Mouse (Mus musculus): Measurements from ENCODE around the gene Mtus2. TPM values are rescaled to one million over a fixed set of nuclear protein-coding genes. Genes with fewer than 3 reads are reported as not detected.

Mtus2 gene
- polyA plus RNA-seq, 1 experiment: 5.3 TPM

DNA sequence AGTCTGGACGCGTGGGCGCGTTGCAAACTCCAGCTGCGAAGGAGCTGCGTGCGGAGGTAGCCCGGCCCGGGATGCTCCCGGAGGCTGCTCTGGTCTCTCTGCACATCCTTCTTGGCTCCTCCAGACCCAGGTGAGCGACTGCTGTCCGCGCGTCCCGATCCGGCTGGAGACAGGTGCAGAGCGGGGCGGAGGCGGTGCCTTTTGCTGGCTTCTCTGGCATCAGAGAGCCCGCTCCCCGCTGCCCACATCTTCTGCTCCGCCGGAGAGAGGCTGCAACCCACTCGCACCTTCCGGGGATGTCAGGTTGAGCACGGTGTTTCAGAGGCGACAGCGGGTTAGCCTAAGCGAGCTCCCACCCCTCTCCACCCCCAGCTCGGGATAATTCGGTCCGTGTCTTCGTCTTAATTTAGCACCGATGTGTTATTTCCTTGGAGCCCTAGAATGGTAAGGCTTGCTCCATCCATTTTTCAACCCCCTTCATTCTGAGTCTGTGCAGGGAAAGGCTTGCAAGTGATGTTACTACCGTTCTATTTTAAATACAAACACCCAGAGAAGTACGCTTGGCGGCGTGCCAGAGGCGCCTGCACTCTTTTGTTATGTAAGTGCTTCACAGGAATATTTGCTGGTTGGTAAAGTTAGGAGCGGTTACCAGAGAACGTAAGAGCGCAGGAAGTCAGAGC lies 612 bp downstream of the Mtus2 start:
- peak; percentile 28 for DNase-seq (ENCODE audit: low spot score)

DNA sequence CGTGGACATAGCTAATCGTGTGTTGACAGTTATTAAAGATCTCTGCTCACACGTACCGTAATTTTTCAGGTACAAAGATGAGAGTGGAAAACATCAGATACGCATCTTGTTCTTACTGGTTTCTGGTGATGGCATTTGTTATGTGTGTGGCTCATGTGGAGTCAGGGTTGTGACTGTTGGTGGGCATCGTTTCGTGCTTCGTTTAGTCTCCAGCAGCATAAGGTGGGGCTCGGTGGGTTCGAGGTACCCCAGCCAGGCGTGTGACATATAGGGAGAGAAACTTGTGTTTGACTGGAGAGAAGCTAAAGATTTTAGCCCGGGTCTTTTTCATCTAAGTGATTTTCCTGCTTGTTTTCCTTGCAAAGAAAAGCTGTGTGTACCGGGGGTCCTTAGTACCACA lies 1.4 kb downstream of the Mtus2 start:
- DNase-seq (ENCODE audit: low spot score): no peak

DNA sequence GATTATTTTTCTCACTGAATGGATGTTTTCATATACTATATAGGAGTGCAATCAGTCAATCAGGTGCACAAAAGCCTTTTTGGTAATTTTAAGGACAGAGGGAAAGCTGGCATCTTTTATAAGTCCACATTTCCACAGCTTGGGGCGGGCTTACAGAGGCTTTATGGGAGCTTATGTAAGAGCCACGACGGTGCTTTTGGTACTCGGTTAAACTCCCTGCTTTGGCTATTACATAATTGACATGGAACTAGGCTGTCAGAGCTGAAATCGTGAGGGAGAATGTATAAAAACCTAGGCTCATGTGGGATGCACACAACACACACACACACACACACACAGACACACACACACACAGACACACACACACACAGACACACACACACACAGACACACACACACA lies 2.0 kb downstream of the Mtus2 start:
- no peak for DNase-seq (ENCODE audit: low spot score)

DNA sequence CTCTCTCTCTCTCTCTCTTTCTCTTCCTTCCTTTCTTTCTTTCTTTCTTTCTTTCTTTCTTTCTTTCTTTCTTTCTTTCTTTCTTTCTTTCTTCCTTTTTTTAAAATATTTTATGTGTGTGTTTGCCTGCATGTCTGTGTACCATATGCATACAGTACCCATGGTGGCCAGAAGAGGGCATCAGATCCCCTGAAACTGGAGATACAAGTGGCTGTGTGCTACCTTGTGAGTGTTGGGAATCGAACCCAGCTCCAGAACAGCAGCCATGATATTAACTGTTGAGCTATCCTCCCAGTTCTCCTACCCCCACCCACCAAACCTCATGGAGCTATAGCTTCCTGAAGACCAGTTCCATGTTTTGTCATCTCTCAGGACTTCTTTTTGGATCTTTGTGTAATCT lies 3.7 kb downstream of the Mtus2 start:
- DNase-seq (ENCODE audit: low spot score): no peak

DNA sequence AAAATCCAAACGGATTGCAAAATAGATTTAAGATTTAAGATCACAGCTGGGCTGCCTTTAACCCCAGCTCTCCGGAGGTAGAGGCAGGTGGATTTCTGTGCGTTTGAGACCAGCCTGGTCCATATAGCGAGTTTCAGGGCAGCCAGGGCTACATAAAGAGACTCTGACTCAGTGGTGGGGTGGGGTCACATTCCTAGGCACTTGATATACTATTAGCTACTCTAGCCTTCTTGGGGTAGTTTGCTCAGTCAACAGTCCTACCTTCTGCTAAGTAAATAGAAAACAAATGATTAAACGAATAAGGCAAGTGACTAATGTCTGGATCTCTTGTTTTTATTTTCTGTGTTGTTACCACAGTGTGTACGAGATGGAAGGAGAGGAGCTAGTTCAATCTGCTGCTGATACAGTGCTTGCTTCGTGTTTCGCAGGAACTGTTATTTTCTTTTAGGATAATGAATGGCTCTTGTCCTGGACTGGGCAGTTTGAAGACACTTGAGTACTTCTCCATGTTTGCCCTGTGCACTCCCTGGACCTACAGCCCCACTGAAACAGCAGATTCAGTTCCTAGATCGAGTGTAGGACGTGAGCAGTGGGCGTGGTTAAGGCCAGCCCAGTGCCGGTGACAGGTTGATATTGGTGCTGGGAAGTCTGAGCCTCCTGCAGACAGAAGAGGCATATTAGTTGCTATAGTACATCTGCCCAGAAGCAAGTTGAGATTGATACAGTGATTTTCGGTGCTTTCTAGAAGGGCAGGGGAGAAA lies 6.9 kb downstream of the Mtus2 start:
- DNase-seq (ENCODE audit: low spot score): no peak

DNA sequence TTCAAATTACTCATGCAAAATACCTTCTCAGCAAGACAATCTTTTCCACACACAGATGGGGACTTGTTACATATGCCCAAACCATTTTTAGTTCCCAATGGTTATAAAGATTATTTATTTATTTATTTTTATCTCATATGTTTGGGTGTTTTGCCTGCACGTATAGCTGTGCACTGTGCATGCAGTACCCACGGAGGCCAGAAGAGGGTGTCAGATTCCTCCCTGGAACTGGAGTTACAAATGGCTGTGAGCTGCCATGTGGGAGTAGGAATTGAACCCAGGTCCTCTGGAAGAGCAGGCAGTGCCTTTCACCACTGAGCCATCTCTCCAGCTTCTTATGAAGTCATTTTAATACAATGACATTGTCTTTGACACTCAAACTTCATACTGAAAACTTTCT lies 7.7 kb downstream of the Mtus2 start:
- DNase-seq (ENCODE audit: low spot score): no peak

DNA sequence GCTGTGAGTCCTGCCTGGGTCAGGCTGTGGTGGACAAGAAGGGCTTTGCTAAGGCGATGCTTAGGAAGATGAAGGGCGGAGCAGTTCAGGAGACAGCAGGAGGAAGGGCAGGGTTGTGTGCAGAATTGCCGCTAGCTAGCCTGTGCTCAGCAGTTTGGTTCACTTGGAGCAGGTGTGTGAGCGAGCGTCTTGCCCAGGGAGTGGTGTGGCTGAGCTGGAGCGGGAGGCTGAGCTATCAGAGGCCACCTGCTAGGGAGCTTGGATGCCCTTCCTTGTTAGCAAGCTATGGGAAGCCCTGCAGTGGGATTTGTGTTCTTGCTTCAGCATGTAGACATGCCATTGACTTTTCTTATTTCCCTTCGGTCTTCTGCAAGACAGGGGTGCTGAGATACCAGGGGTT lies 9.5 kb downstream of the Mtus2 start:
- no peak for DNase-seq (ENCODE audit: low spot score)

DNA sequence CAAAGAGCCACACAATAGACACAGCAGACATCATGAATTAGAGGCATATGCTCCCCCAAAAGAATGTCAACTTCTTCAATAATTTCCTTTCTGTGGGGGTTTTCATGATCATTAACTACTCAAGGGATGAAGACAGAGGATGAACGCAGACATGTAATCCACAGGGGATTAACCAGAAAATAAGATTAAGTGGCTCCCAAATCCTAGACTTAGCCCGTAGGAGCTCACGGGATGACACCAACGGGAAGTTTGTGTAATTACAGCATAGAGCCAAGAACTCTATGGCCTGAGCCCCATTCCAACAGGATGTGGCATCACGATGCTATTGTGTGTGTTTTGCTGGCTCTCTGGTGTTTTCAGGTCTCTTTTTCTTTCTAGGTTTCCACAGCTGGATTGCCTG lies 12.4 kb downstream of the Mtus2 start:
- DNase-seq (ENCODE audit: low spot score): no peak

DNA sequence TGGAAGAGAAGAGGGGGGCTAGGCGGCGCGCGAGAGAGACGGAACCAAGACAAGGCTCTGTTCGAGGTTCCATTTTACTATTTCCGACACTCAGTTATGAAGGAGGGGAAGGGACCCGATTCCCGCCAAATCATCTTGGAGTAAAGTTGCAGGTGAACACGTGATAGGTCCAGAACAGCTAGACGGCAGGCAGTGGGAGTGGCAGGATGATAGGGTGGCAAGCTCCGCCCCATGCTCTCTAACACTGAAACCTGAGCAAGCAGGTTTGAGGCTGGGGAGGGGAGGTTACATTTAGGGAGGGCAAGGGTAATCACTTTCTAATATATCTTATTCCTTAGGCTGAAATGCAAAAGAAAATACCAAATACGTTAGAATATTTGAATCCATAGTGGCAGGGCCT lies 18.9 kb downstream of the Mtus2 start:
- no peak for DNase-seq (ENCODE audit: low spot score)

DNA sequence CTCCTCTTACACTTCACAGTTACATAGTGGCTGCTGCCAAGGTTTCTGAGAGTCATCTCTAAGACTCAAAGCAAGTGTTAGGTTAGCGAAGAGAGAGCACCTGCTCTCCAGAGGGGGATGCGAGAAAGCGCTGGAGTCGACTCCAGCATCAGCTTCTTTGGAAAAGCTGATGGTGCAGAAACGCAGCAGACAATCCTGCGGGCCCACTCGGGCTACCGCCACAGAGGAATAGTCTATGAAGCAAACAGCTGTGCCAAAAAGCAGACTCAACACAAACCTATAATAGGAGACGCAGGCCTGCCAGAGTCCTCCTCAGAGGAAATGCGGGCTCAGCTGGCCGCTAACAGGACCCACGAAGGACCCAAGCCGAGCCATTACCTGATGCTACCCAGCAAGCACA lies 23.5 kb downstream of the Mtus2 start:
- DNase-seq (ENCODE audit: low spot score): no peak

DNA sequence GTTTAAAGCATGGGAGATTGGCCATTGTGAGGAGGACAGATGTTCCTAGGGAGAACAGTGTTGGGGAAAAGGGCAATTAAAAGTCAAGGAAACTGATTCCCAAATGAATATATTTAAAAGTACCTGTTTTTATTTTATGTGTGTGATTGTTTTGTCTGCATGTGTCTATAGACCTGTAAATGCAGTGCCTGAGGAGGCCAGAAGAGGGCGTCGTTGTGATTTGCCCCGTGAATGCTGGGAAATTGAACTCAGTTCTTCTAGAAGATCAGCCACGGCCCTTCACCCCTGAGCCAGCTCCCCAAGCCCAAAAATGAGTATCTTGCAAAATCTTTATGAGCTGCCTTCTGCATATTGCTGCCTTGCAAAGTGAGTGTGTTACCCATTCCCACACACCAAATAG lies 33.2 kb downstream of the Mtus2 start:
- DNase-seq (ENCODE audit: low spot score): no peak

DNA sequence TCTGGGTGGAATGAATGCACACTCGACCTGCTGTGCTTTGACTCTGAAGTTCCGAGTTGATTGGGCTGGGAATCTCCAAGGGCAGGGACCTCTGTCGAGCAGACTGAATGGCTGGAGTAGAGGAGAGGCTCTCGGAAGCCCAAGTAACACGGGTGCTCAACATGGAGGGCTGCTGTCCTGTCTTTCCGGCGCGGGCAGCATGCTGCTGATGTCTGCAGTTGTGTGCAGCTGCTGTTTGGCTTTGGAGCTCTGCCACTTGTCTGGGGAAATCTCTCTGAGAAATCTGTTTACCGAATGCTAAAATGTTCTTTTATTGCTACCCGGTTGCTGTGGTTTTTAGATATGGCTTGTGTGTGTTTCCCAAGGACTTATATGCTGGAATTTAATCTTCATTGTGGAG lies 33.7 kb downstream of the Mtus2 start:
- DNase-seq (ENCODE audit: low spot score): no peak

DNA sequence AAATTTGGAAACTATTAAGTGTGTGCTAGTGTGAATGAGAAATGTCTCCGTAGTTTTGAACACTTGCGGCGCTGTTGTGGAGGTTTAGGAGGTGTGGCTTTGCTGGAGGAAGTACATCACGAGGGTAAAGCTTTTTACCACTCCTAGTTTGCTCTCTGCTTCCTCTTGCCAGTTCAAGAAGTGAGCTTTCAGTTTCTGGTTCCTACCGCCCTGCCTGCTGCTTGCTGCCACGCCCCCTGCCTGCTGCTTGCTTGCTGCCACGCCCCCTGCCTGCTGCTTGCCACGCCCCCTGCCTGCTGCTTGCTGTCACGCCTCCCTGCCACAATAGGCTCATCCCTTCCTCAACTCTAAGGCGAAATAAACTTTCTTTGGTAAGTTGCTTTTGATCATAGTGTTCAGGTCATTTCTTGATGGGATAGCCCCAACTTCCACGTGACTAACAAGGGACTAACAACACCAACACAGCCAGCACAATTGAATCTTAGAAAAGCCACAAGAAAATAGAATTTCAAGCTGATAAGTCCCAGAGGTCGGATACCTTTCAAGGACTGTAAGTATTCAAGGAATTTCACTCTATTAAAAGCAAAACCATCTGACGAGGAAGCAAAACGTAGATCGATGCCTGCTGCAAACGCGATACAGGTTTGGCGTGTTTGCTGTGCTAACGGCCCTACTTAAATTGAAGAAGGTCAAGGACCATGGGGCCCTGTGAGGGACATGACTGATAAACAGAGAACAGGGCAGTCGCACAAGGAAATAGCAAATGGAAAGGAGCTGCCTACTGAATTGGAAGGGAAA lies 35.7 kb downstream of the Mtus2 start:
- DNase-seq (ENCODE audit: low spot score): peak; percentile 27

DNA sequence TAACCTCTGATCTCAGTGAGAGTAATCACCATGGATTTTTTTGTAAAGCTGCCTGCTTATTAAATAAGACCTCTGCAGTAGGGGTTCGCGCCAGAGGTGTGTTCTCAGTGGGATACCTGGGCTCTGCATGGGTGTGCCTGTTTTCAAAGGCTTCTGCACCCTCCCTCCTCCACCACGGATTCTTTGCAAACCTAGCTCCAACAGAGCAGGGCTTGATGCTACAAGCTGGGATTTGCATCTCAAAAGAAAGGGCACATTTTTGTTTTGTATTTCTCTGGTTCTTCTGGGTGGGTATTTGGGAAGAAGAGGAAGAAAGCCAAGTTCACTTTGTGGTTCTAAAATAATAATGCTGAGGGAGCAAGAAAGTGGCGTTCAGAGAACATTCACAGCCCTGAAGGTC lies 48.1 kb downstream of the Mtus2 start:
- no peak for DNase-seq (ENCODE audit: low spot score)

DNA sequence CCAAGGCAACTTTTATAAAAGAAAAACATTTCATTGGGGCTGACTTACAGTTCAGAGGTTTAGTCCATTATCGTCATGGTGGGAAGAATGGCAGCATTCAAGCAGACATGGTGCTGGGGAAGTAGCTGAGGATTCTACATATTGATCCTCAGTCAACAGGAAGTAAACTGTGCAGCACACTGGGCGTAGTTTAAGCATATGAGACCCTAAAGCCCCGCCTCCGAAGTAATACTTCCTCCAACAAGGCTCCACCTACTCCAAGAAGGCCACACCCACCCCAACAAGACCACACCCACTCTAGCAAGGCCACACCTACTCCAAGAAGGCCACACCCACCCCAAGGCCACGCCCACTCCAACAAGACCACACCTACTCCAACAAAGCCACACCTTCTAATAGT lies 55.0 kb downstream of the Mtus2 start:
- DNase-seq (ENCODE audit: low spot score): no peak

DNA sequence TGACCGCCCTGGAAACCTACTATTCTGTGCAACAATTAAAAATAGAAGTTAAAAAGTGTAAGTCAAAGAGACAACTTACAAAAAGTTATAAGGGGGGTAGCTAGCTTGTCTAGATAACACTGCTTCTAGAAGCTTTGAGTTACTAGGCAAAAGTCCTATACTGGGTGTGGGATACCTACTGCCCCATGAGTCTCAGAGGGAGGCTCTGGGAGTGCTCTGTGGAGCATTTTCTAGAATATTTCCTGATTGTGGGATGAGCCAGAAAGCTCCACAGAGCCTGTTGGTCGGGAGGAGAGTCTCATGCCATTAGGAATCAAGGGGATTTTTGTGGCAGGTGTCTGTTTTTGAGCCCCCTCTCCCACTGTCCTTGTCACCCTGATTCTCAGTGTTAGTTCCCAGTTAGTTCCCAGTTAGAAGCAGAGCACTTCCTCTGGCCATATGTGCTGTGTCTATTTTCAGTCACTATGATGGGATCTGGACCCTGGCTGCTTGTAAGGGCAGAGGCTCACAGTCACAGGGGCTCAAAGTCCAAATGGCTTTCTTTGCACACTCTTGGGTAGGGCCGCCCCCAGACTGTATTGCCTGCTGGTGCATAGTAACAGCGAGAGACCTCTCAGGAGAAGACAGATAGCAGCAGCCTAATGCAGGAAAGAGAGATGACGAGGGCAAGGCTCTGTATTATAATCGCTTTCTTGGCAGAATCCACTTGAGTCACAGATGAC lies 57.2 kb downstream of the Mtus2 start:
- no peak for DNase-seq (ENCODE audit: low spot score)

DNA sequence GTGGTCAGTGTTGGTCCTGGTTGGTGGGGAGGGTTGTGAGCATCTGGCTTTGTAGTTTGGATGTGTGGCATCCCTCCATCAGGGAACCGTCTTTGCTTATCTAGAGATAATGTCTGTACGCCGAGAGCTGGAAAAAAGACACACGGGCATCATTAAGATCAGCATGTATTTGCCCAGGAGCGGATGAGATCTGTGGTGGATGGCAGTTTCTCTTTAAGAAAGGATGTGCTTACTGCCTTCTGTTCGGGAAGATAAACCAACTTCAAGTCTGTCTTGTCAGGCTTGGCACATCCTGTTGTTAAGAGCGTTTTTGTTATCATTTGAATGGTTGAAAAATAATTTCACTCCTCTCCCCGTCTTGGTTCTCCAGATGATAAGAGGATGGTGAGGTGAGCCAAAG lies 58.3 kb downstream of the Mtus2 start:
- no peak for DNase-seq (ENCODE audit: low spot score)

DNA sequence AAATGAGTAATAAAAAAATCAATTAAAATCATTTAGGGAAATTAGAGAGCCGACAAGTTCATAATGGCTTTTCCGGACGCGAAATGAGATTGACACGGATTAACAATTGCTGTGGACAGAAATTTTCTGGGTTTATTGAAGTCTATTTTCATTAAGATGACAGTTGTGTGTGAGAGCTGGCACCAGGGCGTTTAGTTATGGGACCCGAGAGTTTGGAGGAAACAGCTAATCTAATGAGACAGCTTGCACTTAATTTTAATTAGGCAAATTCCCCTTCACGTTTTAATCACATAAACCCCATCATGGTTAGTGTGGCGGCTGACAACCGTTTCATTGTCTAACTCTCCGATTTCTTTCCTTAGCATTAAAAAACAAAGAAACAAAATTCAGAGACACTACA lies 60.3 kb downstream of the Mtus2 start:
- no peak for DNase-seq (ENCODE audit: low spot score)

DNA sequence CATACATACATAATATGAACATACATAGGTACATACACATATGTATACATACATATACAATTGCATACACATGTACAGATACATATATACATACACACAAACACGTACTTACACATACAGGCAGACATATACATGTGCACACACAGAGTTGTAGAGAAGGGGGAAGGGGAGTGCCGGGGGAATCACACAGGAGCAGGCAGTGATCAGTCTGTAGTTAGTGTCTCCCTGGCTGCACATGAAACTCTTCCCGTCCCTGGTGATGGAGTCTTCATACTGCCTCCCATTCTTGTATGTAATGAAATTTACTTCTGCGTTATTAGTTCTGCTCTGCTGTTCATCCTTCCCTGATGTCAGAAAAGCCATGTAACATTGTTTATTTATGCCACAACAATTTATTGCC lies 65.7 kb downstream of the Mtus2 start:
- DNase-seq (ENCODE audit: low spot score): no peak

DNA sequence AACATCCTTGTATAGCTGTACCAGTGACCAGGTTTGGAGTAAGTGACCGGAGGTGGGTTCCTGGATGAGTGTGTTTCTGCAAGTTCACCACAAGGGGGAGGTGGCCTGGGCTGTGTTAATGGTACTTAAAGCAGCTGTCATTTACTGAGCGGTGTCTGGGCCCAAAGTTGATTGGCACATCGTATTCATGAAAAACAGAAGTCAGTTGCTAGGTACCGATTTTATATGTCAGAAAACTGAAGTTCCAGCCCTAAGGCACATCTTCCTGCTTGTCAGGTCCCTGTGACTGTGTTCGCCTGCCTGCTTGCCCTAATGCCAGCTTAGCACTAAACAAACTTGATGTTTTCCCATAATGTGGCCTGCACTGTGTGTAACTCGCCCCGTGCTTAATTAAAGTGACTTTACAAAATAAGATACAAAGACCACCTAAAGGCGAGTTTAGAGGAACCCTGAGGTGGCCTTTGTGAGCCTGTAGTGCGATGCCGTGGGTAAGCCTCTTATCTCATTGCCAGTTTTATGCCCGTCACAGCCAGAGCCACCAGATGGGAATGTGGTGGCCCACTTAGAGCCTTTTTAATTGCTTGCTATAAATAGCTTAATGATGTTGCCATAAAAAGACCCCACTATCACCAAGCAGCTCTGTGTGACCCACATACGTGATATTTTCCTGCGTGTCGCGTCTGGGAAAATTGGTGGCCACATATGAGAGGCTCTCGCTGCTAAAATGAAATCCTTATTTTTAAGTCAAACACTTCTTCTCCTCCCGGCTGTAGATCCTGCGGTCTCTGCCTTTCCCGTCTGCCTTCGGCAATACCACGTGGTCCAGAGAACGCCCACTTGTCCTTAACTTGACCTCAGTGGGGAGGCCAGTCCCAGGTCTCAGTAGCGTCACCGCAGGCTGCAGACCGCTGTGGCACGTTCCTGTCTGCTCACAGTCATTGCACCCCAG lies 69.6 kb downstream of the Mtus2 start:
- no peak for DNase-seq (ENCODE audit: low spot score)

DNA sequence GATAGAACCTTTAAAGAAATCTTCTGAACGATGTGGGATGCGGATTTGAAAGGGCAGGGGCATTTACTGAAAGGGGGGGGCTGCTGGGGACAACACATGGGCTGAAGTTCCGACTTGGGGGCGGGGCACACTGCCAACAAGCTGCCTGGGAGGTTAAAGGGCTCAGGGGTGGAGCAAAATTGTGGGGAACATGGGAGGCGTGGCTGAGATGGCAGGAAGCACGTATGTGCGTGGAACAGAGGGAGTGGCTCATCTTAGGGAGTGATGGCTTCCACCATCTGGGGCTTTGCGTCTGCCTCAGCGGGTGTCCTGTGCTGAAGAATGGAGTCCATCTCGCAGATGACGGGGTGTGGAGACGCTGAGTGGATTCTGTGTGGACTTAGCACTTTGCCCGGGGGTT lies 70.9 kb downstream of the Mtus2 start:
- DNase-seq (ENCODE audit: low spot score): no peak

Data from urinary bladder, adult 2 months (tissue).